Mouse (Mus musculus): ENCODE data around the gene Psme3.
A peak's percentile ranks its signal among the peaks of the same experiment; 100 is the strongest.

Gene Psme3

GRCm38 (mm10) chr11:101315665-101316500 lies at the start of gene Psme3:
TSS of gene Psme3 (plus strand) at chr11:101316213.
- DNase-seq (ENCODE audit: extremely low spot score, low read depth, low spot score), result peak; percentile 82

GRCm38 (mm10) chr11:101269577-101270116 lies 46.4 kb upstream of the Psme3 start:
- no peak for DNase-seq (ENCODE audit: extremely low spot score, low read depth, low spot score)

- DNase-seq (ENCODE audit: extremely low spot score, low read depth, low spot score), result no peak
These were observed 43.6 kb upstream of the Psme3 start for GRCm38 (mm10) chr11:101272446-101272845.

GRCm38 (mm10) chr11:101275309-101275708 lies 40.7 kb upstream of the Psme3 start:
- no peak for DNase-seq (ENCODE audit: extremely low spot score, low read depth, low spot score)

- DNase-seq (ENCODE audit: extremely low spot score, low read depth, low spot score), result no peak
These were observed 39.5 kb upstream of the Psme3 start for GRCm38 (mm10) chr11:101276319-101277070.

GRCm38 (mm10) chr11:101277381-101278222 lies 38.4 kb upstream of the Psme3 start:
- no peak for DNase-seq (ENCODE audit: extremely low spot score, low read depth, low spot score)

- DNase-seq (ENCODE audit: extremely low spot score, low read depth, low spot score), result peak; percentile 91
These were observed 37.5 kb upstream of the Psme3 start, which contains the start of the genes Cntd1 and Coa3 for GRCm38 (mm10) chr11:101278223-101279192. TSS of gene Cntd1 (plus strand) at chr11:101279012. TSS of gene Coa3 (minus strand) at chr11:101279114.

- DNase-seq (ENCODE audit: extremely low spot score, low read depth, low spot score), result no peak
These were observed 36.8 kb upstream of the Psme3 start for GRCm38 (mm10) chr11:101279193-101279569.

- DNase-seq (ENCODE audit: extremely low spot score, low read depth, low spot score), result no peak
These were observed 35.2 kb upstream of the Psme3 start for GRCm38 (mm10) chr11:101280837-101281236.

GRCm38 (mm10) chr11:101282896-101283295 lies 33.1 kb upstream of the Psme3 start:
- no peak for DNase-seq (ENCODE audit: extremely low spot score, low read depth, low spot score)

- DNase-seq (ENCODE audit: extremely low spot score, low read depth, low spot score), result no peak
These were observed 32.2 kb upstream of the Psme3 start for GRCm38 (mm10) chr11:101283805-101284204.

- no peak for DNase-seq (ENCODE audit: extremely low spot score, low read depth, low spot score)
These were observed 28.7 kb upstream of the Psme3 start for GRCm38 (mm10) chr11:101287306-101287705.

- DNase-seq (ENCODE audit: extremely low spot score, low read depth, low spot score), result no peak
These were observed 24.8 kb upstream of the Psme3 start for GRCm38 (mm10) chr11:101291231-101291630.

- DNase-seq (ENCODE audit: extremely low spot score, low read depth, low spot score), result no peak
These were observed 20.8 kb upstream of the Psme3 start for GRCm38 (mm10) chr11:101295191-101295590.

GRCm38 (mm10) chr11:101300881-101301280 lies 15.1 kb upstream of the Psme3 start:
- DNase-seq (ENCODE audit: extremely low spot score, low read depth, low spot score), result no peak

GRCm38 (mm10) chr11:101301299-101302003 lies 14.6 kb upstream of the Psme3 start:
- no peak for DNase-seq (ENCODE audit: extremely low spot score, low read depth, low spot score)

GRCm38 (mm10) chr11:101302004-101302798 lies 13.8 kb upstream of the Psme3 start, which contains the start of gene Becn1:
TSS of gene Becn1 (minus strand) at chr11:101302286.
- peak; percentile 87 for DNase-seq (ENCODE audit: extremely low spot score, low read depth, low spot score)

- no peak for DNase-seq (ENCODE audit: extremely low spot score, low read depth, low spot score)
These were observed 8.3 kb upstream of the Psme3 start for GRCm38 (mm10) chr11:101307744-101308143.
